Mouse (Mus musculus) left cerebral cortex, postnatal 14 days (tissue): ENCODE data around the gene Iqcc. TPM values are rescaled to one million over a fixed set of nuclear protein-coding genes. Genes with fewer than 3 reads are reported as not detected.

Source experiments
- DNase-seq, 2 experiments: peaks; one replicate each; pipeline ENCODE4 v3.0.0; 2021 to 2022; ENCODE audit warnings: low spot score in 2 of 2, mixed read lengths in 1 of 2
- intact Hi-C: fragments of 180-260 bp; cut with DNase I; formaldehyde crosslinking; loops from one replicate; pipeline ENCODE4 v1.15.1; 2025
- long read RNA-seq, 2 experiments: library from polyadenylated mRNA; stranded (forward); transcript quantifications; one replicate each; pipeline ENCODE4 v2.0.0; 2021
- total RNA-seq, 2 experiments: library from RNA; stranded (reverse); gene quantifications; 2 replicates each; pipeline ENCODE4 v1.2.3; 2021

Iqcc gene
- 10 to 100 TPM; 29.3 to 35.1 TPM for total RNA-seq
- long read RNA-seq, experiment 1, partial matches to known transcripts: 1 of 11 reads
- long read RNA-seq, experiment 1, other reads (novel, unspliced or antisense): 6 of 11 reads
- long read RNA-seq, experiment 2, partial matches to known transcripts: 1 of 9 reads
- long read RNA-seq, experiment 2, other reads (novel, unspliced or antisense): 5 of 9 reads

DNA sequence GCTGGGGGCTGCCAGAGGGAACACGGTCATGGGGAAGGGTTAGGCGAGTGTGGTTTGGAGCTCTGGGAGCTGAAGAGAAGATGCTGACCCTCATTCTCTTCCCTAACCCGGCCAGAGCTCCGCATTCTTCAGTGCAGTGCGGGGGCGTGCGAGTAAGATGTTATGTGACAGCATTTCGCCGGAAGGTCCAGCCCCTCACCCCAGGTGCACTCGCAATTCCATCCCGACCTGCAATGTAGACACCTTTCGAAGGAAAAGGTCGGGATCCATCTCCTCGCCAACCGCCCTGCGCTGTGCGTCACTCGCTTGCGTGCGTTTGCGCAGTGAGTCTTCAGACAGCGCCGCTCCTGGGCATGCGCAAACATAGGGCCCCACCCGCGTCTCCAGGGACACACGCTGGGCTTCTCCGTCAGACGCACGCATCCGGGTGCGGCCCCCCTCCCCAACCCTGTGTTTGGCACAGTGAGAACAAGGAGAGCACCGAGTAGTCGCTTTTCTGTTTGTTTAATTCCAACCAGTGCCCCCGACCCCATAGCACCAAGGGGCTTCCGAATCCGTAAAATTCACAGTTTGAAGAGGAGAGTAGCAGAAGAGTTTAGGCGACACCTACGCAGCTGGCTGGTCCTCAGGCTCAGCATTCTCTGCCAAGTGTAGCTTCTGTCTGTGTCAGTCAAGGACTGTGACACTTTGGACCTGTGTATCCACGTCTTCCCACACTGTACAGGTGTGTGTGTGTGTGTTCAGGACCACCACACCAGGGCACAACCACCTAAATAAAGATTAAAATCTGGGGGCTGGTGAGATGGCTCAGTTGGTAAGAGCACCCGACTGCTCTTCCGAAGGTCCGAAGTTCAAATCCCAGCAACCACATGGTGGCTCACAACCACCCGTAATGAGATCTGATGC, at the start of gene Iqcc:
TSS of gene Iqcc (minus strand) at position 314 of the 906 bp plus-strand sequence.
- intact Hi-C loops: no loop called here

DNA sequence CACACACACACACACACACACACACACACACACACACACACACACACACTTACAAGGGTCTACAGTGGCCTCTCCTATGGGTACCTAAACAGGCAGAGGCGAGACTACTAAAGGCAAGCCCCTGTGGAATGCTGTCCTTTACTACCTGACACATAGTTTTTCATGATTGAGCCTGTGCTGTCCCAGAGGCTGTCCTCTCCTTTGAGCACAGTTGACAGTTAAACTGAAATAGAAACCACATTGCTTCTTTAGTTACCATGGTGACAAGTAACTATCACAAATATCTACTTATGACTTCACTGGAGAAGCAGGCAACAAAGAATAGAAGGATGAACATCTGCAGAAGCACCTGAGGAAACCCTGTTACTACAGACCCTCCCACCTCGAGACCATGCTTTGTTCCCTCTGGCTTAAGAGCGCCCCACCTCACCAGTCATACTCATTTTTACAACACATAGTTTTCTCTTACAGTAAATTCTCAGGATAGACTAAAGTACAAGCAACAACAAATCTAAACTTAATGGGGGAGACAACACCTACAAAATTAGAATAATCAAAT, 43.4 kb upstream of the Iqcc start:
- intact Hi-C loops: no loop called here
- no peak for DNase-seq

More for the DNA sequence above, at the start of gene Iqcc:
- peak; percentile 95 to 98 for DNase-seq

DNA sequence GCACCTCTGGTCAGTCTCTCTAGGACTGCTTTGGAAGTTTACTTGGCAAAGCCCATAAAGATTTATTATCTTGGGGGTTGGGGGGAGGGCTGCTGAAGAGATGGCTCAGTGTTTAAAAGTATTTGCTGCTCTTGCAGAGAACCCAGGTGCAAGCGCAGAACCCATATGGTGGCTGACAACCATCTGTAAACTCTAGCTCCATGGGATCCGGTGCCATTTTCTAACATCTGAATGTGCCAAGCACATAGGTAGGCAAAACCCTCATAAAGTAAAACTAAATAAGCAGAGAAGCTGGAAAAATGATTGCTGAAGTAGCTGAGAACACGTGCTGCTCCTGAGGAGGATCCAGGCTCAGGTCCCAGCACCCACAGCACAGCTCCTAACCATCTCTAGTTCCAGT, 42.7 kb upstream of the Iqcc start:
- DNase-seq: no peak
- intact Hi-C loops: no loop called here

DNA sequence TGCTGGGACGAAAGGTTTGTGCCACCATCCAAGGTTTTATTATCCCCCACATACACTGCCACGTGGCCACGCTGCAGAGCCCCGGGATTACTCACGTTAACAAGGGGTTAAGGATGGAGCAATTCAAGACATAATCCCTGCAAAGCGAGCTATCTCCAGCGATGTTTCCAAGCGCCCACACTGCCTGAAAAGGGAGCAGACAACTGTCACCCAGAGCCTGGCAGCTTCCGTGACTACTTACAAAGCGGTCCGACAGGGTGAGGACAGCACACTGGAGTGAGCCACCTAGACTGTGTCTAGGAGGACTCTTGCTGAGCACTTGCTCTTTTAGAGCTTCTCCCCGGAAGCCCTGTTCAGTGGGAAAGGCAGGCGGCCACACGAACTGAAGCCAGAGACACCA, 35.9 kb upstream of the Iqcc start:
- peak in 1 of 2 experiments; percentile 18 for DNase-seq
- intact Hi-C loops: no loop called here

DNA sequence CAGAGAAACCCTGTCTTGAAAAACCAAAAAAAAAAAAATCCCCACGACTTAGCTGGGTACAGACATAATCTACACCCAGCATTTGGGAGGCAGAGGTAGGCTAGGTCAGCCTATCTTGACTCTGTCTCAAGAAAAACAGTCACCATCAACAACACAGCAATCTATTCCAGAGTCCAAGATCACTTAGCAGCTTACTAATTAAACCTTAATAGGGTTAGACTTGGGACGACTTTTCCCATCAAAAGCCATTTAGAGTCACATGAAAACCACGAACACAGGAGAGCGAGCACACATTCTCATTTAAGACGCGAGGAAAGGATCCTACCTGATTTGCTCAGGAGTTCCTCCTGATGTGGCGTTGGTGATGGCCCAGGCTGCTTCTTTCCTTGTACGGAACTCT, 31.5 kb upstream of the Iqcc start:
- intact Hi-C loops: no loop called here
- DNase-seq: no peak

DNA sequence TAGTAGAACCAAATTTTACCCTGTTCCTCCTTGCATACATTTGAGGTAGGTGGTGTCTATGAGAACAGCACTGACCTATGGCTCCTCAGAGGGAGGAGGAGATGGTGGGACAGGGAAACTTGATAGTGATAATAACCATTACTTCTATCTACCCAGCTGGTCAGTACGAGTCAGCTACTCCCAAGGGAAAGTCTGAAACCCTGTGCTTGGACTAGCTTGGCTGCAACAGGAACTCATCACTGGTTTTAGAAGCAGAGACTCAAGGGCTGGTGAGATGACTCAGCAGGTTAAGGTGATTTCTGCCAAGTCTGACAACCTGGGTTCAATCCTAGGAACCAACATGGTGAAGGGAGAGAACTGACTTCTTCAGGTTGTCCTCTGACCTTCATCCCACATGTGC, 29.8 kb upstream of the Iqcc start:
- intact Hi-C loops: no loop called here
- DNase-seq: no peak

DNA sequence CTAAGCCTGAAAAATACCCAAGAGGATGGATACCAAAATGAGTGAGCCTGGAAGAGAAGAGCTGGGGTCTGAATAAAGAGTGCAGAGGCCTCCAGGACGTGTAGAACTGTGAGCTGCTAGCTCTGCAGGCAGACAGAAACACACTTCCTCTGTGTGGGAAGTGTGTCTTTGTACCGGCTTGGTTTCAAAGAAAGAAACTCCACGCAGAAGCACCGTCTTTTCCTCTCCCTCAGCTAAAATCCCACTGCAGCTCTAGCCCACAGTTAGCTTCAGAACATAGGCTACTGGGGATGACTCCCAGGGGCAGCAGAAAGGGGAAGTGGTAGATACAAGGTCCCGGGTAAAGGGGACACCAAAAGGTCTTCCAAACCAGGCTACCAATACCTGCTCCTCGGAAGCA, 26.3 kb upstream of the Iqcc start:
- intact Hi-C loops: no loop called here
- peak in 1 of 2 experiments; percentile 28 for DNase-seq

DNA sequence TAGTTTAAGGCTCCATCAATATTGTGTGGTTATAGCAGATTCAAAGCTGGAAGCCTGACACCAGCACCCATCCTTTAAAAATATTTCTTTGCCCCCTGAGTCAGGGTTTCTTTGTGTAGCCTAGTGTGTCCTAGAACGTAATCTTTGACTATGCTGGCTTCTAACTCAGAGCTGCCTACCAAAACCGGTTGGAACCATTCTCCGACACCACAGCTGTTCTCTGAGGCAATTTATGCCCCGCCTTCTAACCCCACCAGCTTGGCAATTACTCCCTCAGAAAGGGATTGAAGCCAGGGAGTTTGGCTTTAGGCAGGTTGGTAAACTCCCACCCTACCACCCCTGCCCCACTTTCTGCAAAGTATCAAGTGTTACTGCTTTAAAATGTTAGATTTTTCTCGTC, 22.9 kb upstream of the Iqcc start:
- DNase-seq: no peak

DNA sequence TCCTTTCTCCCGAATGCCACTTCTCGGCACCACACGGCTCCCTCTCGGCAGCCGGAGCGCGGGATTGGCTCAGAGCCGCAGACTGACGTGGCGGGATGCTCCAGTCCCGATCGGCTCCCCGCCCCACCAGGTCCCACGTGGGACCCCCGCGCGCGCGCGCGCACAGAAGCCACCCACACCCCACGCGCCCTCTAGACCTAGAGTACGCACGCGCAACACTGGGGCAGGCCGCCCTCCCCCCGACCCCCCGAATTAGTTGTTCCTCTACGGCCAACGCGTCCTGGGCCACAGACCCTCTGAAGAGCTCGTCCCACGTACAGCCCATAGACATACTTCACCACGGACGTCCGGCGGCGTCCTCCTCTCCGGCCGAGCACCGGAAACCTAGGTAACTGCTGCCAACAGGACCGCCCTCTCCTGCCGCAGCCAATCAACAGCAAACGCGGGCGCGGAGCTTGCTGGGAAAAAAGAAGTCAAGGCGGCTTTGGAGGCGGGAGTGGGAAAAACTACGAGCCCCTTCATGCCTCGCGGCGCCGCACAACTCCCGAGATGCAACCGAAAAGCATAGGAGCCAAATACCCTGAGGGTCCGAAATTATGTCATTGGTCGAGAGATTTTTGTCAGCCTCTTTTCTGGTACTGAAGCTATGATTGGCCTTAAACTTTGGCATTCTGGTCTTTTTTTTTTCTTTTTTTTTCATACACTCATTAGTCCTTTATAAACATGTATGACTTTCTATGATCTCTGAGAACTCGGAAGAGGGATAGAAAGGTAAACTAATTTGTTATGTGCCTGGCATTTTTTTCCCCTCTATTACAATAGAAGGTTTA, 22.0 kb upstream of the Iqcc start, which contains the start of gene Txlna:
TSS of gene Txlna (minus strand) at position 428 of the 830 bp plus-strand sequence.
- DNase-seq: peak; percentile 98
- intact Hi-C loops: loop anchor here (2.0 kb wide), 1 partner anchor 16 kb away; no protein-coding TSS in a partner anchor

More for the DNA sequence above, 22.9 kb upstream of the Iqcc start:
- intact Hi-C loops: loop anchor here (2.0 kb wide), 1 partner anchor 17 kb away; no protein-coding TSS in a partner anchor

DNA sequence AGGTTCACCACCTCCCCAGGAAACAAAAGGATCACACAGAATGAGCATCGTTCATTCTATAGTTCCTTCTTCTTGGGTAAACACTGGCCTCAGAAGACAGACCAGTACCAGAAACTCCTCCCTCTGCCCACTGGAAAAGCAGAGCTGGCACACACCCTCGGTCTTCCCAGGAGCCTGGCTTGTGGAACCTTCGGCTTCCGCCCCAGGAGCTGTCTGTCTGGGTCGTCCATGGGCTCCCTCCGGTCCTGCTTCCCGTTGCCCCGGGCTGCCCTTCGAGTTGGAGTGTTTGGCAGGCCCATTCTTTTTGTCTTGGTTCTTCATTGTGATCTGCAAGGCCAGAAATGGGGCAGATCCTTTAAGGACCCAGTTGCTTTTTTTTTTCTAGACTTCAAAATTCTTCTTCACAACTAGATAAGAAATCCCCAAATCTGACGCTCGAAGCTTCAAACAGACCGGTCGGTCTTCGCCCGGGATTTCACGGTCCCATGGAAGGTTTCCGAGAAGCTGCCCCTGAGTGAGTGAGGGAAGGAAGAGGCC, 21.3 kb upstream of the Iqcc start:
- intact Hi-C loops: loop anchor here (2.0 kb wide), 1 partner anchor 15 kb away; no protein-coding TSS in a partner anchor
- DNase-seq: no peak

DNA sequence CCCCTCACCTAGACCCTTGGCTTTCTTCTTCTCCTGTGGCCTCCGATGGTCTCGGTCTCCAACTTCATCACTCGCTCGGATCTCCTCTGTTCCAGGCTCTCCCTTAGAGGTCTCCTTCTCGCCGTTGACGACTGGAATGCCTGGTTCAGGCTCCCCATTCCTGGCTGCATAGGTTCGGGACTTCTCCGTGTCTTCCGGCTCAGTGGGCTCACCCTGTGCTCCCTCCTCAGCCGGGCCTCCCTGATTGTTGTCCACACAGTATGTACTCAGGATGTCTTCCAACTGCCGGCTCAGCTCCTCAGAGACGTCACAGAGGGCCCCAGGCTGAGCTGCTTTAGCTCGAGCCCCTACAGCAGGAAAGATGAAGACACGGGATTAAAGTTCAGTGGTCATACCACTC, 20.3 kb upstream of the Iqcc start:
- no peak for DNase-seq
- intact Hi-C loops: no loop called here

DNA sequence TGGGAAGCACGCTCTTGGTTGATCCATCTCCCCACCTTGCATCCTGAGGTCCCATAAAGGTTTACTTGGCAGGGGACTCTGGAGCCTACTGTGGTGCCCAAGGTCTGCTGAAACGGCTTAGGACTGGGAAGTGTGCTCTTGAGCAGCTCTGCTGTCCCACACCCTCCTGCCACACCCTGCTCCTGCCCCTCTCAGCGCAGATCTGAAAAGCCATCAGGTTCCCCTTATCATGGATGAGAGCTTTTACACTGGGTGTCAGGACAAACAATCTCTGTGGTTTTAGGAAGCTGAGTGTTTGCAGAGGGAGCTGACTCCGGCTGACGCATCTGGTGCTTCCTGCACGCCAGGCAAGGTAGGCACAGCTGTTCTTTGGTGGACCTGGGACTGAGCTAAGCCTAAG, 15.0 kb upstream of the Iqcc start:
- no peak for DNase-seq

DNA sequence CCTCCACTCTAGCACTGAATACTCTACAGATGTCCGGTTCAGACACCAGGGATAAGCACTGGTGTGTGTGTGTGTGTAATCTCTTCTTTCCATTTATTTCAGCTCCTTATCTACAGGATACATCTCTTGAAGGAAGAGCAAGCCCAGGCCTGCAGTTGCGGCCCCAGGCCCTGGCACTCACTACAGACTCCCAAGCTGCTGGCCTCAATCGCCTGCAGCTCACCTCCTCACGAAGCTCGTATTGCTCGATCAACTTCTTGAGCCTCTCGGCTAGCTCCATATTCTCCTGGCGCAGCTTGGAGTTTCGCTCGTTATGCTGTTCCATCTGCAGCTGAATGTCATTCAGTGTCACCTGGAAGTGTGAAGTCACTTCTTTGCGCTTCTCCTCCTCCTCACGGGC, 13.0 kb upstream of the Iqcc start:
- no peak for DNase-seq
- intact Hi-C loops: no loop called here

More for the DNA sequence above, 15.0 kb upstream of the Iqcc start:
- intact Hi-C loops: no loop called here

DNA sequence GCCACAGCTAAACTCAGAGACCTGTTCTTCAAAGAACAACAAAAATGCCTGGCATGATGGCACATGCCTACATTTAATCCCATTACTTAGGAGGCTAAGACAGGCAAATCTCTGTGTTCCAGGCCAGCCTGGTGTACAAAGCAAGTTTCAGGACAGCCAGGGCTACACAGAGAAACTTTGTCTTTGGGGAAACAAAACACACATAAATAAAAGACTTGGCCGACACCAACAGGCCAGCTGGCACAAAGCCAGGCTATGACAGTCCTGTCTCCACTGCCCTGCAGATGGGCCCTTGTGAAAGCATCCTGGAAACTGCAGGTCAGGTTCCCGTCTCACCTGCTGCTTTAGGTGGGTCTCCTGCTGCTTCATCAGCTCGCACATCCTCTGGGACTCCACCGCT, 12.0 kb upstream of the Iqcc start:
- DNase-seq: no peak
- intact Hi-C loops: no loop called here

DNA sequence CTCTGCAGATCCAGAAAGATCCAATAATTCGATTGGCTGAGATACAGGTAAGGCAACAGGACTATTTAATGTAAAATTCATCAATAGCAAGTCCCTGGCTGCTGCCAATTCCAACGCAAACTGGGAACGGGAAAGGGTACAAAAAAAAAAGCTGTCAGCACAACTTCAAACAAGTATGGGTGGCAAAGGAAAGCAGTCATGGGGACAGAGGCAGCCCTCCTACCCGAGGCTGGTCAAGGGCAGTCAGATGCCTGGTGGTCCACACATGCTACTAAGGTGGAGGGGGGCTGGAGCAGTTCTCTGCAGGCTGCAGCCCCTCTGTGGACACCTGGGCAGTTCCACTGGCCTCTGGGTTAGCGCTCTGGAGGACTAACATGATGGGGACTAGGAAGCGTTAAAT, 7.1 kb upstream of the Iqcc start:
- intact Hi-C loops: no loop called here
- DNase-seq: no peak

DNA sequence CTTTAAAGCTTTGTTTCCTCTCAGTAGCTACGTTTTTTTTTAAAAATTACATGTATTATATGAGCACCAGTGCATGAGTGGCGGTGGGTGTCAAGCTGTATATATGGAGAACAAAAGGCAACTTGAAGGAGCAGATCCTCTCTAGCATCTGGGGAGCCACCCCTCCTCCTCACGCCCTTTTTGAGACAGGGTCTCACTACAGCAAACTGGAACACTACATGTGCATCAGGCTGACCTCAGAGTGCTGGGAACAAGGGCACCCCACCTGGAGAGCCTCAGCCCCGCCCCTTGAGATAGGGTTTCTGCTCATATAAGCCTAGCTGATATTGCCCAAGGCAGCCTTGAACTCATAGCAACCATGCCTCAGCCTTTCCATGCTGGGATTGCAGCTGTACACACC, 6.6 kb upstream of the Iqcc start:
- intact Hi-C loops: loop anchor here (2.0 kb wide), 1 partner anchor 15 kb away; the partner anchor contains the start of gene Txlna
- DNase-seq: no peak

DNA sequence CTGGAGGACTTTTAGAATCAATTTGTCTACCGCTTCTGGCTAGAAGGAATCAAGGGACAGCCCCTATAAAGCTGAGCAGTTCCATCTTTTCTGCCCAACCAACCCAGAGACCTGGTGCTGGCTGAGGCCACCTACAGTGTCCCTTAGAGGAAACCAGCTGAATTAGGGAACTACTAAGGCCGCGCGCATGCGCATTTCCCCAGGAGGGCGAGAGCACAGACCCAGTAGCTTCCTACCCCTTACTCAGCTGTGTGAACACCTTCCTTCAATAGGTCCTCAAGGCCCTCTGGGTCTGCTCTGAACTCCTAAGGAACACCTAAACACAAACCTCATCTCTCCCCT, 6.1 kb upstream of the Iqcc start:
- DNase-seq: peak; percentile 68 to 74
- intact Hi-C loops: loop anchor here (2.0 kb wide), 1 partner anchor 16 kb away; the partner anchor contains the start of gene Txlna

DNA sequence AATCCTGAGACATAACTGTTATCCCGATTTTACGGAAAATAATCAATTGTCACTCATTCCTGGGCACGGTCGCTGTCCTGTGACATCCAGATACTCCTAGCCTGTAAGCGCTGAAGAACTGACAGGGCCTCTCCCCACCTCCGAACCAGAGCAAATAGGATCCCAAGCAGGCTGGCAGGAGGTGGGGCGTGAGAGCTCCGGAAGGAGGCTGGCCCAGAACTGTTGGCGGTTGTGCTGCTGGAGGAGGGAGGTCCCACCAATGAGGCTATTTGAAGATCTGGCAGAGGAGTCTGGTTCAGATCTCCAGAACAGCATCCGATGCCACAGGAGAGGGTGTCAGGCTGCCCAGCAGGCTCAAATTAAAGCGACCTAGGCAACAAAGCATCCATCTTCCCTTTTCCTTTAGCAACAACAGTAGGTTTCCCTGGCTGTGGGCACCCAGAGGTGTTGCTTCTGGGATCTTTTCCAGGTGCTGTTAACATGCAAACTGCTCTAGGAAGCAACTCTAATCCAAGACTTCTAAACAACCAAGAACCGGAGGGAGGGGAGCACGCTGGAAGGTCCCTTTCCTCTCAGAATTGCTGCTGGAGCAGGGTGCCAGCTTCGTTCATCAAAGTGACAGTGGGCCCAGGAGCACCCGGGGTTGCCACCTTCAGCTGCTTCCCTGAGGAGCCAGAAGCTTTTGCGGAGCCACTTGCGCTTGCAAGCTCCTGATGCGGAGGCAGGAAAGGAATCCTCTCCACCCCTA, 5.6 kb upstream of the Iqcc start:
- intact Hi-C loops: loop anchor here (2.0 kb wide), 1 partner anchor 16 kb away; the partner anchor contains the start of gene Txlna
- DNase-seq: peak; percentile 89 to 96
